Mouse (Mus musculus) fibroblast of lung, adult 2 months (primary cell): ENCODE measurements at regions not wholly inside any gene's neighbourhood (a gene's known extent, or its start where the extent isn't known, plus 50 kb on each side); places are given as distances from the start of the nearest gene placed in this dataset.

ENCODE experiments used
- DNase-seq: peaks from one replicate; pipeline ENCODE4 v3.0.0-alpha.2; 2011; ENCODE audit warnings: low read depth

GRCm38 (mm10) chr8:11145251-11145650 is 137.0 kb upstream of the Irs2 start:
- no peak for DNase-seq

- DNase-seq, result no peak
These were observed 132.3 kb upstream of the Irs2 start for GRCm38 (mm10) chr8:11140566-11140965.

- no peak for DNase-seq
These were observed 131.0 kb upstream of the Irs2 start for GRCm38 (mm10) chr8:11139294-11139693.

- no peak for DNase-seq
These were observed 130.2 kb upstream of the Irs2 start for GRCm38 (mm10) chr8:11138302-11139020.

- DNase-seq, result no peak
These were observed 128.3 kb upstream of the Irs2 start for GRCm38 (mm10) chr8:11136566-11136965.

- no peak for DNase-seq
These were observed 126.9 kb upstream of the Irs2 start for GRCm38 (mm10) chr8:11135135-11135534.

GRCm38 (mm10) chr8:11134562-11134961 is 126.3 kb upstream of the Irs2 start:
- no peak for DNase-seq

- no peak for DNase-seq
These were observed 110.9 kb upstream of the Irs2 start for GRCm38 (mm10) chr8:11119030-11119634.

- no peak for DNase-seq
These were observed 108.3 kb upstream of the Irs2 start for GRCm38 (mm10) chr8:11116534-11116933.

GRCm38 (mm10) chr8:11115210-11115609 is 107.0 kb upstream of the Irs2 start:
- DNase-seq, result no peak

- DNase-seq, result no peak
These were observed 106.3 kb upstream of the Irs2 start for GRCm38 (mm10) chr8:11114531-11114930.

GRCm38 (mm10) chr8:11112908-11113532 is 104.8 kb upstream of the Irs2 start:
- no peak for DNase-seq

GRCm38 (mm10) chr8:11111987-11112386 is 103.7 kb upstream of the Irs2 start:
- no peak for DNase-seq

GRCm38 (mm10) chr8:11107435-11107834 is 99.2 kb upstream of the Irs2 start:
- DNase-seq, result no peak

- DNase-seq, result no peak
These were observed 98.8 kb upstream of the Irs2 start for GRCm38 (mm10) chr8:11107021-11107420.

- no peak for DNase-seq
These were observed 95.7 kb upstream of the Irs2 start for GRCm38 (mm10) chr8:11103745-11104607.

GRCm38 (mm10) chr8:11100310-11100709 is 92.1 kb upstream of the Irs2 start:
- DNase-seq, result no peak

- DNase-seq, result no peak
These were observed 91.3 kb upstream of the Irs2 start for GRCm38 (mm10) chr8:11099591-11099855.

GRCm38 (mm10) chr8:11098790-11099590 is 90.7 kb upstream of the Irs2 start:
- no peak for DNase-seq

GRCm38 (mm10) chr8:11098228-11098778 is 90.0 kb upstream of the Irs2 start:
- peak; percentile 42 for DNase-seq

- no peak for DNase-seq
These were observed 89.6 kb upstream of the Irs2 start for GRCm38 (mm10) chr8:11097813-11098212.

GRCm38 (mm10) chr8:11094516-11094915 is 86.3 kb upstream of the Irs2 start:
- DNase-seq, result no peak
